Mouse (Mus musculus) heart, adult 2 months (tissue): ENCODE data around the gene Fbxo9.

Experiments
- CTCF ChIP-seq: fragments of 200-600 bp; IDR thresholded peaks from 2 replicates; pipeline ENCODE4 v1.8.1; 2022; ENCODE audit warnings: antibody characterized with exemption, mild to moderate bottlenecking, moderate library complexity
- EP300 ChIP-seq: fragments of 200-500 bp; IDR thresholded peaks from 2 replicates; pipeline ENCODE4 v1.6.1; 2011; ENCODE audit warnings: low read depth, low read length, control low read depth; ENCODE audit not compliant: insufficient read depth
- POLR2A ChIP-seq: fragments of 200-500 bp; IDR thresholded peaks from 2 replicates; pipeline ENCODE4 v1.6.1; 2011; ENCODE audit warnings: mild to moderate bottlenecking, low read depth, low read length, control low read depth; ENCODE audit not compliant: insufficient read depth

DNA sequence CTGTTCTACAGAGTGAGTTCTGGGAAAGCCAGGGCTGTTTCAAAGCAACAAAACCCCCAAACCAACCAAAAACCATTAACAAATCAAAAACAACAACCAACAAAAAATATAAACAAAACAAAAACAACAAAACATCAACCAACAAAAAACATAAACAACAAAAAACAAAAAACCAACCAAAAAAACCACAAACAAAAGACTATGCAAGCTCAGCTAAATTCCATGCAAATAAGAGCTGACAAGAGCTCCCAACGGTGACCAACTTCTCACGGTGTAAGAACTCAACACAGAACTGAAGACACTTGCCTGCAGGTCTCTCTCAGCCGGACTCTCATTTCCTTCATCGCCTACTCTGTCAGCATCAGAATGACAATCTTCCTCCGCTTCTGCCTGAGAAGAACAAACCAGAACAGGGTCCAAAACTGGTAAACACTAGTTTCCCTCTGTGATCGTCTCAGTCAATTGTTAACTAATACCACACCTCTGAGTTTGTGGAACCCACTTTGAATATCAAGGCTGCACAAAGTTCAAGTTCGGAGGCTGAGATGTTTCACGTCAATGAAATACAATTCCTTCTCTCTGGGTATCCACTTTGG is 4.8 kb downstream of the Fbxo9 start:
- no peak for TF ChIP-seq POLR2A
- TF ChIP-seq CTCF, result no peak
- TF ChIP-seq EP300, result no peak
